Mouse (Mus musculus): ENCODE measurements at regions not wholly inside any gene's neighbourhood (a gene's known extent, or its start where the extent isn't known, plus 50 kb on each side); places are given as distances from the start of the nearest gene placed in this dataset.
"Not testable (repeated sequence)": the region's sequence is repeated elsewhere in the genome, so short reads cannot be mapped to it uniquely, and the experiment has no call there.

DNA sequence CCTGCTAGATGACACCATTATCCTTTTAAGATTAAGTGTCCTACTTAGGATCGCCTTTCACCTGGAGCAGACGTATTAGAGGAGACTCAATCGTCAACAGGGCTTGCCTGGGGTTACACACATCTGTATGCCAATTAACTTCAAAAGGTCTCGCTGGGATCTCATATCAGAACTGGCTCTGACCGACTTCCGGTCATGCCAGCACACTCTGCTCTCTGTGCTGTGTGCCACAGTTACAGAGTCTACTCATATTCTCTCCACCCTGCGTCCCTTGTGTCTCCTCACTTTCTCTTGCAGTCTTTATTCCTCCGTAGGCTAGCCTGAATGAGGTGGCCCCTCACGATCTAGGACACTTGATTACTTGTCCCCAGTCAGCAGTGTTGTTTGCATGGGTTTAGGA, 165.9 kb upstream of the Trpc7 start:
- Histone ChIP-seq H3K27me3 (ENCODE audit: poor library complexity, severe bottlenecking) (no peaks in the 10 kb centered on the region), H3K36me3 (replicated peaks) (no peaks in the 10 kb centered on the region), H3K4me1 (peaks cover 15% of the 10 kb centered on the region), H3K9me3 (no peaks in the 10 kb centered on the region), H3K27ac (no peak overlapping the region), H3K4me3 (no peak overlapping the region)
- WGBS: 83% methylated on average over 9 of the region's 9 CpGs
- no peak for DNase-seq (ENCODE audit: extremely low spot score, low spot score)

DNA sequence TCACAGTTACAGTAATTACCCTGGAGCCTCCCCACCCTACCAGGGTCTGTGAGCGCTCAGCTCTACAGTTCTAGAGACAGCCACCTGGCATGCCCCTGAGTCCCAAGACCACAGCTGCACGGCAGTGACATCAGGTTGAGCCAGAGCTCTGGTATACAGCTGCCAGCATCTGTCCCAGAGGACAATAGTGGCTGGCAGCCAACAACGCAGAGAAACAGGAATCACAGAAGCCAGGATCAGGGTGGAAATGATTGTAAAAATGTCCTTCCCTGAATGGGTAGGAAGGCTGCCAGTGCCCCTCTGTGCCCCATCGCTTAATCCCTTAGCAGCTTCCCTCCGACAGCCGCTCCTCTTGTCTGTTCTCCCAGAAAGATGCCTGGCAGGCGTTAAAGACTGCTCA, 165.3 kb upstream of the Trpc7 start:
- H3K4me3 ChIP-seq: no peak overlapping the region
- no peaks in the 10 kb centered on the region for H3K9me3 ChIP-seq
- no peak for DNase-seq (ENCODE audit: extremely low spot score, low spot score)
- no peak overlapping the region for H3K27ac ChIP-seq
- no peaks in the 10 kb centered on the region for H3K27me3 ChIP-seq (ENCODE audit: poor library complexity, severe bottlenecking)
- WGBS: 74% methylated on average over 7 of the region's 7 CpGs
- no peaks in the 10 kb centered on the region for H3K36me3 ChIP-seq (replicated peaks)
- H3K4me1 ChIP-seq: peaks cover 18% of the 10 kb centered on the region

DNA sequence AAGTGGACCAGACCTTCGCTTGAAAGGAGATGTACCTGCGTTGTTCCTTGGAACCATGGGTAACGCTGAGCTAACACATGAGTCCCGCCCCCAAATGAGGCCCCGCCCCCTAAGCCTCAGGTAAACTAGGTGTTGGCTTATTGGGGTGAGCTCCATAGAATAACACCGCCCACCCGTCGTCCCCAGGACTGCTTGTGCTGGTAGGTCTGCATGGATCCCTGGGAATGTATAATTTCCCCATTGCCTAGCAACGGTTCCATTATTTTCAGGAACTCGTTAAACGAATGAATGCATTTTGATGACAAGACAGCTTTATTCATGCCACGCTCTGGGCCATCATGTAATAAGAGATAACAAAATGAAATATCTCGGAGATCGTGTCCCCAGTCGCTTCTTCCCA, 161.0 kb upstream of the Trpc7 start:
- H3K9me3 ChIP-seq: no peaks in the 10 kb centered on the region
- H3K27me3 ChIP-seq (ENCODE audit: poor library complexity, severe bottlenecking): no peaks in the 10 kb centered on the region
- no peaks in the 10 kb centered on the region for H3K36me3 ChIP-seq (replicated peaks)
- DNase-seq (ENCODE audit: extremely low spot score, low spot score): no peak
- H3K4me1 ChIP-seq: peaks cover 31% of the 10 kb centered on the region
- WGBS: 82% methylated on average over 15 of the region's 15 CpGs
- H3K4me3 ChIP-seq: no peak overlapping the region
- H3K27ac ChIP-seq: no peak overlapping the region

DNA sequence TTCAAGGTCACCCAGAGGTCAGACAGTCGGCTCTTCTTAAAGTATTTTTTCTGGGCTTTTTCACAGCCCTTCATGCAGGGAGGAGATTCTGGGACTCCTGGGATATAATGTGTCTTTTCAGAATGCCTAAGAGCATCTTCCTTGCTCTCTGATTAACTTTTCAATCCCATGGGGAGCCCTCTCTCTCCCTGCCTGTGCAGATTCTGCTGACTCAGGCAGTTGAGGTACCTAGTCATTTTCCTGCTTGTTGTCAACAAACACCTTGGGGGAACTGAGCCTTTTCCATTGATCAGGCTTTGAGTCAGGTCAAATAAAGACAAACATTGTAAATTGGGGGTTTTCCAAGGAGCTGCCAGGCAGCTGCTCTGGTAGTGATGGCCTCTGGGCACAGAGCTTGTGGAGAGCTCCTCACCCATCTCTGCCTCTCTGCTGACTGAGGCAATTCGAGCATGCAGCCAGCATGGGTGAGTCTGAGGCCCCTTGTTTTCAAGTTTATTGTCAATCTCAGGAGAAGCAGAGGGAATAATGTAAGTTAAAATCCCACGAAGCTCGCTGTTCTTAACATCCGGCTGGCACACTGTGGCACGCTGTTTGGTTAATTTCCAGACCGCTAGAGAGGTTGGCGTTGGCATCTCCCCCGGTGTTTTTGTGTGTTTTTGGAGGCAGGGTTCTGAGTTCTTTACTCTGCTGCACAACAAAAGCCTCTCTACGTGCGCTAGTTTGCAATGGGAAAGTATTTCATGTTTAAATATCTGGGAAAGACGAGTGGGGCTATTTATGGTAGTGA, 159.8 kb upstream of the Trpc7 start:
- no peaks in the 10 kb centered on the region for H3K9me3 ChIP-seq
- H3K27ac ChIP-seq: peak overlapping the region; percentile 44; the same call in 1 of the 2 replicates
- DNase-seq (ENCODE audit: extremely low spot score, low spot score): no peak
- peaks cover 24% of the 10 kb centered on the region for H3K4me1 ChIP-seq
- WGBS: 72% methylated on average over 12 of the region's 12 CpGs
- H3K4me3 ChIP-seq: no peak overlapping the region
- no peaks in the 10 kb centered on the region for H3K36me3 ChIP-seq (replicated peaks)
- no peaks in the 10 kb centered on the region for H3K27me3 ChIP-seq (ENCODE audit: poor library complexity, severe bottlenecking)

DNA sequence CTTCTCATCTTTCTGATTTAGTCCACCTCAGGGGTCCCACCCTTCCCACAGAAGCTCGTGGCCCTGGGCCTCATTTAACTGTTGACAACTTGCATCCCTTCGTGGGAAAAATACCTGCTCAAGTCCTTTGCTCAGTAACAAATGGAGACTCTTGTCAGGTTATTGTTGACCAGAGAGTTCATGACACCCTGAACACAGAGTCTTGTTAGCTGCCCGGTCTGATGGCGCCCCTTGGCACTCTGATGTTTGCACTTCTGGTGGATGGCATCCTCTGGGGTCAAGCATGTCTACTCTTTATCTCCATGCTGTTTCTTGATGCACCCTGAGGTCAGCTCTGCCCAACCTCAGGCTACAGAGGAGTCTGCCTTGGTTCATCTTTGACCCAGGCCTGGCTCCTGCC, 157.6 kb upstream of the Trpc7 start:
- H3K4me1 ChIP-seq: peaks cover 24% of the 10 kb centered on the region
- H3K9me3 ChIP-seq: no peaks in the 10 kb centered on the region
- DNase-seq (ENCODE audit: extremely low spot score, low spot score): no peak
- H3K4me3 ChIP-seq: no peak overlapping the region
- no peaks in the 10 kb centered on the region for H3K27me3 ChIP-seq (ENCODE audit: poor library complexity, severe bottlenecking)
- no peak overlapping the region for H3K27ac ChIP-seq
- H3K36me3 ChIP-seq (replicated peaks): no peaks in the 10 kb centered on the region
- WGBS: 84% methylated on average over 4 of the region's 4 CpGs

DNA sequence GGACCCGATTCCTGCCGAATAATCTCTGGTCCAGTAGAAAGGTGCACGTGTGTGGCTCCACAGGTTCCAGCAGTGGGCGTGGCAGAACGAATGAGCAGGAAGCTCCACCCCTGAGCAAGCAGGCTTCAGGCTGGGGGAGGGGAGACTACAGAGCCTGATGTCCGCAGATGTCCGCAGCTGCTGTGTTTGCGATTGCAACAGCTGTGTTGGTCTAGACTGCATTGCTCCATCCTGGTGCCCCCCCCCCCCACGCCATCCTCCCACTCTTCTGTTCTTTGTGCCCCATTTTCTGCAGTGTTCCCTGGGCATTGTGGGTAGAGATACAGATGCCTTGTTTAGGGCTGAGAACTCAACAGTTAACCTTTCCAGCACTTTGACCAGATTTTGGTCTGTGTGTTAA, 150.3 kb upstream of the Trpc7 start:
- H3K4me1 ChIP-seq; H3K36me3 ChIP-seq (replicated peaks); DNase-seq (ENCODE audit: extremely low spot score, low spot score); H3K4me3 ChIP-seq; H3K9me3 ChIP-seq; H3K27me3 ChIP-seq (ENCODE audit: poor library complexity, severe bottlenecking); H3K27ac ChIP-seq: not testable (repeated sequence)
- 43% methylated on average over 9 of the region's 9 CpGs for WGBS

DNA sequence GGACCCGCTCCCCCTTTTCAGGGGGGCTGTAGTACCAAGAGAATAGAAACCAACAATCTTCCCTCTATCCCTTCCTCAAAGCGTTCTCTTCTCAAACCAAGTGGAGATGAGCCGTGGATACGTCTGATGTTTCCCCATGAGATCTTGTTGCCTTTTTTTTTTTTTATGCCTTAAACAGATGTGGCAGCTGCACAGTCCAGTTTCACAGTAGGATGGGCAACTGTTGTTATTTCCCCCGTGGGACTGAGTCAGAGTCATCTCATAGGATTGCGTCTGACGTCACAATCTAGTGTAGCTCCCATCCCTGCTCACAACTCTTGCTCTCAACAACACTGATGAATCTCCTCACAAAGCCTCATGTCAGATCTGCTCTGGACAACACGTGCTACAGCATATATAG, 148.7 kb upstream of the Trpc7 start:
- WGBS: 93% methylated on average over 8 of the region's 8 CpGs
- H3K4me1 ChIP-seq: peaks cover 8% of the 10 kb centered on the region
- no peak for DNase-seq (ENCODE audit: extremely low spot score, low spot score)
- no peak overlapping the region for H3K27ac ChIP-seq
- no peak overlapping the region for H3K4me3 ChIP-seq
- H3K27me3 ChIP-seq (ENCODE audit: poor library complexity, severe bottlenecking): no peaks in the 10 kb centered on the region
- peaks cover 7% of the 10 kb centered on the region for H3K9me3 ChIP-seq
- H3K36me3 ChIP-seq (replicated peaks): no peaks in the 10 kb centered on the region

DNA sequence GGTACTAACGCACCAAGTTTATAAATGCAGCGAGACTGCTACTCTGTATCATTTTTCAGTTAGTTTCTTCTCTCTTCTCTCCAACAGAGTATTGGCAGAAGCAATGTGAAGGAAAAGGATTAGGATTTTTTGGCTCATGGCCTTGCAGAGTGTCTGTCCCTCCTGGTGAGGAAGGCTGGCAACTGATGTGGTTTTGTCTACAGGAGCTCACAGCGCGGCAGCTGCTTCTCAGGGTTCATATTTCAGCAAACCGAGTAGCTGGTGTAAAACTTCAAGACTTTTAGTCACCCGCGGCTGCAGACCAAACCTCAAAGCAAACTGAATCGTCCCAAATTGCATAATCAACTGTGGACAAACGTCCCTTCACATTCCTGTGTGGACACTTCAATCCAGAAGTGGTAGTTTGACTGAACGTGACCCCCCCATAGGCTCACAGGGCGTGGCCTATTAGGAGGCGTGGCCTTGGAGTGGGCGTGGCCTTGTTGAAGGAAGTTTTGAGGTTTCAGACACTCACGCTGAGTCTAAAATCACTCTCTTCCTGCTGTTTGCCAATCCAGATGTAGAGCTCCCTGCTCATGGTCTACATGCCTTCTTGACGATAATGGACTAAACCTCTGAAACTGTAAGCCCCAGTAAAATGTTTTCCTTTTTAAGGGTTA, 147.7 kb upstream of the Trpc7 start:
- DNase-seq (ENCODE audit: extremely low spot score, low spot score): no peak
- H3K36me3 ChIP-seq (replicated peaks): no peaks in the 10 kb centered on the region
- peaks cover 7% of the 10 kb centered on the region for H3K9me3 ChIP-seq
- no peak overlapping the region for H3K4me3 ChIP-seq
- H3K4me1 ChIP-seq: peaks cover 8% of the 10 kb centered on the region
- WGBS: 89% methylated on average over 15 of the region's 15 CpGs
- no peak overlapping the region for H3K27ac ChIP-seq
- no peaks in the 10 kb centered on the region for H3K27me3 ChIP-seq (ENCODE audit: poor library complexity, severe bottlenecking)

DNA sequence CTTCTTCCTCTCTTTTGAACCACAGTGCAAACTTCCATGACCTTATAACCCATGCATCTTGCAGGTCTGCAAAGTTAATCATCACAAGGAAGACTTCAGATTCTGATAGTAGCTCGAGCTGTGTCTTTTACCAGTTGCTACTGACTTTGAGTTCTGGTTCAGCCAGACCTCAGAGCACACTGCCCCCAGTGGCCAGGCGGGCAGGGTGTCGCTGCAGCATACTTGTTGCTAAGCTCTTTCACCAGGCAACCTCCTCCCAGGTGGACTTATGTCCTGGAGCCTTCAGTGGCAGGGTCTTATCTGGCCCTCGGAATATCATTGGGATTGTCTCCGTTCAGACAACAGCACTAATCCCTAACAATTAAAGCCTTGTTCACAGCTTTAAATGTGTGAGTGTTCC, 146.7 kb upstream of the Trpc7 start:
- H3K27ac ChIP-seq: no peak overlapping the region
- DNase-seq (ENCODE audit: extremely low spot score, low spot score): no peak
- WGBS: 75% methylated on average over 5 of the region's 5 CpGs
- no peaks in the 10 kb centered on the region for H3K36me3 ChIP-seq (replicated peaks)
- H3K9me3 ChIP-seq: peaks cover 7% of the 10 kb centered on the region
- H3K4me3 ChIP-seq: no peak overlapping the region
- no peaks in the 10 kb centered on the region for H3K27me3 ChIP-seq (ENCODE audit: poor library complexity, severe bottlenecking)
- H3K4me1 ChIP-seq: peaks cover 8% of the 10 kb centered on the region

DNA sequence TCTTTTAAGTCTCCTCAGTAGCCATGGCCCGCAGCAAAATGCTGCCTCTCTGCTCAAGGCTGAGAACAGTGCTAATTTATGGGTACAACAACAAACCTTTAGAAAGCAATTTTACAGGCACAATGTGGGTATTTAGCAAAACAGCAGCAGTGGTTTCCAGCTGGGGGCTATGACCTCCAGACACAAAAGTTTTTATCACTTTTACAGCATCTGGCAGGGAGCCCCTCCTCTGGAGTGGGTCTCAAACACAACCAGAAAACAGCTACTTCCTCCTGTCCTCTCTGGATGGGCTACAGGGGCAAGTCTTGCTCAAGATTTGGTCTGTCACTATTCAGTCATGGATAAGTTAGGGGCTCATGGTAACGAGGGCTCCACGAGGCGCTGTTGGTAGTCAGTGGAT, 137.1 kb upstream of the Trpc7 start:
- Histone ChIP-seq H3K4me3 (no peak overlapping the region), H3K9me3 (no peaks in the 10 kb centered on the region), H3K4me1 (0 out of 2 replicates have a peak, but pooled peaks cover 4% of the 10 kb centered on the region), H3K27me3 (ENCODE audit: poor library complexity, severe bottlenecking) (no peaks in the 10 kb centered on the region), H3K27ac (no peak overlapping the region), H3K36me3 (replicated peaks) (no peaks in the 10 kb centered on the region)
- DNase-seq (ENCODE audit: extremely low spot score, low spot score): no peak
- WGBS: 72% methylated on average over 4 of the region's 4 CpGs

DNA sequence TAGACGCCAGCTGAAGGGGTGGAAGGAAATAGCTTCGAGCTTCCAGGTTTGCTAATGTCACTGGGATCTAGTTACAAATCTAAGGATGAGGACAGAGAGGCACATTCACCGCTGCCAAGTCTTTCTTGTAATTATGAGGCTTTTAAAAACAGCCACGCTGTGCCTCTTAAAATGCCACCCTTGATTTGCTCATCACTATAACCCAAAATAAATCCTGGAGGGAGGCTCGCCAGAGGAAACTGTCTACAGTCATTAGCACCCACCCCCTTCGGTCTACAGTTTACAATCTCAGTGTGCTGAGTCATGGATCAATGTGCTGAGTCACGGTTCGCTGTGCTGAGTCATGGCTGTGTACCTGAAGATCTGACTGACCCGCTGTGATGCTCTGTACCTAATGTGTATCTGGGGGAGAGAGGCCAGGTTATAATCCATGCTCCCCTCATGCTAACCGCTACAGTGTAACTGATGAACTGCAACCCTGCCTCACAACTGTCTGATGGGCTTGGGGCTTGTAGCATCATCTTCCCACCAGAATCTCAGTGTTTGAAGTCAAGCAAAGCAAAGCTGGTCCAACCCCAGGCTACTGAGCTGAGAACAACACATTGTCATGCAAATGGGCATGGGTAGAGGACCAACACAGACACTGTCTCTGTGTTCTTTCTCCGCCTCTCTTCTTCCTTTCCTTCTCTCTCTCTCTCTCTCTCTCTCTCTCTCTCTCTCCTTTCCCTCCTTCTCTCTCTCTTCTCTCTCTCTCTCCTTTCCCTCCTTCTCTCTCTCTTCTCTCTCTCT, 122.0 kb upstream of the Trpc7 start:
- no peak for DNase-seq (ENCODE audit: extremely low spot score, low spot score)
- 83% methylated on average over 11 of the region's 11 CpGs for WGBS

DNA sequence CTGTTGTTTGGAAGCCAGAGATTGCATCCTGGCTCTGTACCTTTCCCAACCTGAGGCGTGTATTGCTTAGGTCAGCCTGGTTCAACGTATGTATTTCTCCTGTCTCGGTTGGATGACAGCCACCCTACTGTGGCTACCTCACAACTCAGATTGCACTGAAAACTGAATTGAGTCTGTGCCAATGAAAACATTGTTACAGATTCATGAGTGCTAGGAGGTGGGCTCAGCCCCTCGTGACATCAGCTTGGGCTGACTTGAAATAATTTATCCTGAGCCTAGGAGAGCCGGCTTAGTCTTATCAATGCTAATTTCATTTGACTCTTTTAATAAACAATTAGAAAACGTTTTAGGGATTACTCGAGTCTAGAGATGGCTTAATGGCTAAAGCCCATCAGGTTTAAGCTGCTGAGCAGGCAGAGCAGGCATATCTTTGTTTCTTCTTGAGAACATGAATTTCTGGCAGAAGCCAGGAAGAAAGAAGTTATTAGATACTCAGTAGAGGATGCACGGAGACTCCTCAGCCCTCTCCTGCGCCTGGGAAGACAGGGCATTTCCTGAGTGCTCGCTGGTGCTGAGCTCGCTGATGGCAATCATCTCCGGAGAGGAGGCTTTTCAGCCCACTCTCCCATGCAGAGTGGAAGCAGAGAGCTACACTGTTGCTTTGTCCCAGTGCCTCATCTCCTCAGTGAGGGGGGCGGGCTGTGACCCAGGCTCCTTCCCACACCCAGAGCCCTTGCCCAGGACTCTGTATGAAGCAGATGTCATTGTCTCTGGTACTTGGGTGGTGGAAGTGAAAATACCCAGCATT, 120.9 kb upstream of the Trpc7 start:
- no peak for DNase-seq (ENCODE audit: extremely low spot score, low spot score)
- no peaks in the 10 kb centered on the region for H3K36me3 ChIP-seq (replicated peaks)
- H3K9me3 ChIP-seq: no peaks in the 10 kb centered on the region
- no peak overlapping the region; the same call in 1 of the 2 replicates for H3K27ac ChIP-seq
- peaks cover 10% of the 10 kb centered on the region for H3K4me1 ChIP-seq
- WGBS: 66% methylated on average over 13 of the region's 13 CpGs
- H3K27me3 ChIP-seq (ENCODE audit: poor library complexity, severe bottlenecking): no peaks in the 10 kb centered on the region
- no peak overlapping the region for H3K4me3 ChIP-seq

More for the DNA sequence above, 122.0 kb upstream of the Trpc7 start:
- H3K4me3 ChIP-seq: no peak overlapping the region
- peaks cover 10% of the 10 kb centered on the region for H3K4me1 ChIP-seq
- no peaks in the 10 kb centered on the region for H3K27me3 ChIP-seq (ENCODE audit: poor library complexity, severe bottlenecking)
- H3K36me3 ChIP-seq (replicated peaks): no peaks in the 10 kb centered on the region
- no peaks in the 10 kb centered on the region for H3K9me3 ChIP-seq
- no peak overlapping the region for H3K27ac ChIP-seq
